Mouse (Mus musculus) gastrocnemius, postnatal 14 days (tissue): ENCODE measurements around the gene Tmco3. TPM values are rescaled to one million over a fixed set of nuclear protein-coding genes. Genes with fewer than 3 reads are reported as not detected.
"Not testable (repeated sequence)": the region's sequence is repeated elsewhere in the genome, so short reads cannot be mapped to it uniquely, and the experiment has no call there.

Experiments used
- DNase-seq: peaks from one replicate; pipeline ENCODE4 v3.0.0; 2021; ENCODE audit warnings: mixed read lengths
- intact Hi-C: fragments of 180-260 bp; cut with DNase I; formaldehyde crosslinking; loops from one replicate; pipeline ENCODE4 v1.15.1; 2025; ENCODE audit warnings: low total_unique reads
- total RNA-seq, 2 experiments: library from RNA; stranded (reverse); gene quantifications; 2 replicates each; pipeline ENCODE4 v1.2.3; 2021

The Tmco3 gene
- total RNA-seq, 2 experiments from 2014 or later = 12.7 to 13.3 TPM

DNA sequence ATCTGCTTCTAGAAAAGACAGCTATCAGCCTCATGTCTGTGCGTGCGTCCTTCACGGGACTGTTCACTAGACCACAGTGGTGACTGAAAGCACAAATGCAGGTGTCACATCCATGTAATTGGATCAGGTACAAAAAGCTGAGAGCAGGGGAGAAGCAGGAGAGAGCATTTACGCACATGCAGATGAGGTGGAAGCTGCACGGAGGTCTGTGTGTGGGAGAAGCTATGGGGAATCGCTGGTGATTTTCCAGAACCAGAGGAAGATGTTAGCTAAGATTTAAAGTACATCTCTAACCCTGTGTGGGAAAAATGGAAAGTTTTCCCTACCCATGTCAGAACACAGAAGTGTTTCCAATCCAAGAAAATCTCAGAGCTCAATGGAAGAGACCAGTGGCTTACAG is 17.5 kb downstream of the Tmco3 start:
- DNase-seq = no peak
- intact Hi-C loops = no loop called here

DNA sequence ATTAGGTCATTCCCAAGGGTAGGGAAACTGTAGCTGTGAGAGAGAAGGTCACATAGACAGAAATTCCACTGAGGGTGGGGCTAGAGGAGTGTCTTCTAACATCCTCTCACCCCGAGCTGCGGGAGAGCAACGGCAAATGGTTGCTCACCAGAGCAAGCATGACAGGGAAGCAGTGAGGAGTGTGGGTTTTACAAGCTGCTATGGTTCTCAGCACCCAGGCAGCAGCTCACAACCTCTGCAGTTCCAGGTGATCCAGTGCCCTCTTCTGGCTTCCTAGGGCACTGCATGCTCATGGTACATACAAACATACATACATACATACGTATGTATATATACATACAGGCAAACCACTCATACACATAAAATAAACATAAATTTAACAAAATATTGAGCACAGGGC is 17.9 kb downstream of the Tmco3 start:
- no peak for DNase-seq
- intact Hi-C loops = no loop called here

DNA sequence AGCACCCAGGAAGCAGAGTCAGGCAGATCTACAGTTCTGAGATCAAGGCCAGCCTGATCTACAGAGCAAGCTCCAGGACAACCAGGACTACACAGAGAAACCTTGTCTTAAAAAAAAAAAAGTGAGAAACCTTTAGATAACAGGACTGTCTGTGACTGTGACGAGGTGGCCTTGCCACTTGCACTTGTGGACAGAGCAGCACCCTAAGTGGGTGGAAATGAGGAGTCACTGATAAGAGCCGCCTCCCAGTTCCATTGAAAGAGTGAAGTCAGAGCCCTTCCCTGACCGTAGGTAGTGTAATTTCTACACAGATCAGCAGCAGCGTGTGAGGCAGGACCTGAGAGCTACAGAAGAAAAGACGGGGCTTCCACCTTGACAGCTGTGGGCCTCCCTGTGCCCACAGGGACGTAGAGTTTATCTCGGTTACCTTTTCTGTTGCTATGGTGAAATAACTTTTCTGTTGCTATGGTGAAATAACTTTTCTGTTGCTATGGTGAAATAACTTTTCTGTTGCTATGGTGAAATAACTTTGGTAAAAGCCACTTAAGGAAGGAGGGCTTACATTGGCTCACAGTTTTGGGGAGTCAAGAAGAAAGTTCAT is 18.4 kb downstream of the Tmco3 start:
- intact Hi-C loops = no loop called here
- DNase-seq = no peak

DNA sequence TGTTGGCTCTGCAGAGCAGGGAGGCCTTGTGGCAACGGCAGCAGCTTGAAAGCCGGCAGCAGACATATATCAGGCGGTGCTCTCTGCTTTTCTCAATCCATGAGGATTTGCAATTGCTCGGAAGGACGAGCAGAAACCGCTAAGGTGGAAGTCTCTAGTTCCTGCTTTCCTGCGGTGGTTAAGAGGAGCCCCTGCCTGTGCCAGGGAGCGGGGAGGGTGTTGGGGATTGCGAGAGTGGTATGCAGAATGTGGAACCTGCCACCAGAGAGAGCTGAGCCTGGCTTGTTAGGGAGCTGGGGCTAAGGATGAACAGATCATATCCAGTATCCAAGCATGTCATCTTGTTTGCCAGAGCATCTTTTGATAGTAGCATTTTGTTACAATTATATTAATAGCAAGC is 18.9 kb downstream of the Tmco3 start:
- intact Hi-C loops = no loop called here
- DNase-seq = no peak

DNA sequence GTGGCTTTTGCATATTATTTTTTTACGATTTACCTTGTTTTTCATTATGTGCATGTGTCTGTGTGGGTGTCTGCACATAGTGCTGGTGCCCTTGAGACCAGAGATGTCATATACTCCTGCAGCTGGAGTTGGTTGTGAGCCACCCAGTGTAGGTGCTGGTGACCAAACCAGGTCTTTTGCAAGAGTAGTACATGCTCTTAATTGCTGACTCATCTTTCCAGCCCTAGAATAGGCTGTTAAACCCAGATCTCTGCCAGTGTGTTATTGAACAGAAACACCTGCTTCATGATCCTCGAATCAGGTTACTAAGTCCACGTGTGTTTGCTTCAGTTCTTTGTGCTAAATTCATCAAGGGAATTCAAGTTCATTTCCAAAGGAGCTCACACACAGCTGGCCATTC is 26.9 kb downstream of the Tmco3 start:
- intact Hi-C loops = no loop called here
- DNase-seq = no peak

DNA sequence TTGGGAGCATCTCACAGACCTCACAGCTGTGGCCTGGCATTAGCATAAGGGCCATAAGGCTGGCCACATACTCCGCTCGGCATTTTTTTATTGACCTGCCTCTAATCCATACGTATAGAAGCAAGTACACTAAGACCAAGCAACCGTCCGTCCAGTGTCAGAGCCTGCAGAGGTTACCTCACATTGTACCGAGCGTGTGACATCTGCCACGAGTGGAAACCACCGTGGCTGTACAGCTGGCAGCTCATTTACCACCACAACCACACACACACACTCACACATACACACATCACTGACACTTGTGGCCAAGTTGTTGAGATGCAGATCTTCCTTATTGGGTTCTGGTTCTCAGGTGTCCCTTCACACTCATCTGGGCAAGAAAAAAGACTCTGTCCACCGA is 28.7 kb downstream of the Tmco3 start:
- no peak for DNase-seq
- intact Hi-C loops = no loop called here

DNA sequence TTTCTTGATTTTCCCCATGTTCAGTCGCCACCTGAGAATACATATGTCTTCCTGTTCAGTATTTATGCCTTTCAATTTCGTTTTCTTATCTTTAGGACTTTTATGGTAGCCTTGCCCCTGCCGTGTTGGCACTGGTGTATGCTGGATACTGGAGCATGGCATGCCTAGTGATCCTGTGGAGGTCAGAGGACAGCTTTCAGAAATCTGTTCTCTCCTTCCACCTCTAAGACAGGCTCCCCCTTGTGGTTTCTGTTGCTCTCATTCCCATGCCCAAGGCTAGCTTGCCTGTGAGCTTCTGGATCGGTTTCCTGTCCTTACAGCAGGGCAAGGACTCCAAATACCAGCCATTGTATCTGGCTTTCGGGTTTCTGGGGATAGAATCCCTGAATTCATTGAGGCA is 38.6 kb downstream of the Tmco3 start:
- intact Hi-C loops = no loop called here
- no peak for DNase-seq

DNA sequence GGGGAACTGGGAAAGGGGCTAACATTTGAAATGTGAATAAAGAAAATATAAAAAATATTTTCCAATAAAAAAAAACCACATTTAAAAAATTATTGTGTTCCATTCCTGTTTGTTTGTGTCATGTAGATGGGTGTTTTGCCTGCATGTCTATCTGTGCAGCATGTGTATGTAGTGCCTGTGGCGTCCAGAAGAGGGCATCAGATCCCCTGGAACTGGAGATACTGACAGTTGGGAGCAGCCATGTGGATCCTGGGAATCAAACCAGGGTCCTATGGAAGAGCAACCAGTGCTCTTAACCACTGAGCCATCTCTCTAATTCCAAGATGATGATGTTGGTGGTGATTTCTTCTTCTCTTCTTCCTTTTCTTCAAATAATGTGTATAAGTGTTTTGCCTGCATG is 46.7 kb downstream of the Tmco3 start:
- intact Hi-C loops = no loop called here
- no peak for DNase-seq

DNA sequence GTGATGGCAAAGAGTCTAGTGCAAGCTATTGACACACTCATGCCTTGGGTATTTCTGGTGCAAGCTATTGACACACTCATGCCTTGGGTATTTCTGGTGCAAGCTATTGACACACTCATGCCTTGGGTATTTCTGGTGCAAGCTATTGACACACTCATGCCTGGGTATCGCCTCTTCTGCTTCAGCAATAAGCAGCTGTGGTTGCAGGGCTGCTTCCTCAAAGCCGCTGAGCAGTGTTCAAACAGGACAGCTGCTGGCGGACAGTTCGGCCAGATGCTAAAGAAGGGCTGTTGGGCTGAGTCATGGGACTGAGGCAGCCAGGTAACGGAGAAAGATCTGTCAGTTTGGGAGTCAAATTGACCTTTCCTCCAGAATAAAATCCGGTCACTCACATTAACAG is 49.3 kb downstream of the Tmco3 start:
- DNase-seq, intact Hi-C loops: not testable (repeated sequence)

DNA sequence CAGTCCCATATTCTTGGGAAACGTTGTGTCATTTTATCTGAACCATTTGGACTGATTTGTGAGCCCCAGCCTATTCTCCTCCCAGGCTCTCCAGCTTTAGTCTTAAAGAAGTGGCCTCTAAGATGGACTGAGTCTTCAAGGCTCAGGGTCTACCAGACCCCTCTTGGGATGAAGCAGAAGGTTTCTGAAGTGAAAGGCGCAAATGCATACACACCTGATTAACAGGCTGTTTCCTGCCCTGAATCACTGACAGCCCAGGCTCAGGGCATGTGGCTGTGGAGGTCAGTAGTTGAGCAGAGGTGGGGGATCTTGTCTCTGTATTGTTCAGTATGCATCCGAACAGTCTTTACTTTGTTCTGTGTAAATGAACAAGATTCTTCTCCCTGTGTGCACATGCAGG is 49.7 kb downstream of the Tmco3 start:
- DNase-seq = no peak
- intact Hi-C loops = no loop called here

DNA sequence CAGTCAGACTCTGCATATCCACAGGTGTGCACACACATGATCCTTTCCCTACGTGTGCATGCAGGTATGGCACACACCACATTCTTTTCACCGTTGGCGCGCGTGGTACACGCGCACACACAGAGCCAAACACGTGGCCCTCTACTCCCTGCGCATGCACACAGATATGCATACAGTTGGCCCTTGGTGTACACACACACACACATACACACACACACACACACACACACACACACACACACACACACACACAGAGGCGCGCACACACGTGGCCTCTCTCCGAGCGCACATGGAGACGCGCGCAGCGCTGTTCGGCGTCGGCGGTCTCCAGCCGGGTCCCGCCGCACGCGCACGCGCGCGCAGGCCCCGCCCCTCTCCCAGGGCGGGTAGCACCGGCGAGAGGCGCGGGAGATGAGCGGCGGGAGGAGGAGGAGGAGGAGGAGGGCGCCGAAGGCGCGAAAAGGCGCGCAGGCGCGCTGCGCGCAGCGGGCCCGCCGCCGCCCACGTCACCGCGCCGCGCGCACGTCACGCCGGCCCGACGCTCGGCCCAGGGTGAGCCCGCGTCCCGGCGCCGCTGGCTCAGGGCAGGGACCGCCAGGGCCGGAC is 50.4 kb downstream of the Tmco3 start, which contains the start of gene Tfdp1:
Tfdp1 (plus strand) TSS at position 497 of the 606 bp plus-strand sequence.
- intact Hi-C loops = no loop called here
- peak; percentile 76 for DNase-seq

DNA sequence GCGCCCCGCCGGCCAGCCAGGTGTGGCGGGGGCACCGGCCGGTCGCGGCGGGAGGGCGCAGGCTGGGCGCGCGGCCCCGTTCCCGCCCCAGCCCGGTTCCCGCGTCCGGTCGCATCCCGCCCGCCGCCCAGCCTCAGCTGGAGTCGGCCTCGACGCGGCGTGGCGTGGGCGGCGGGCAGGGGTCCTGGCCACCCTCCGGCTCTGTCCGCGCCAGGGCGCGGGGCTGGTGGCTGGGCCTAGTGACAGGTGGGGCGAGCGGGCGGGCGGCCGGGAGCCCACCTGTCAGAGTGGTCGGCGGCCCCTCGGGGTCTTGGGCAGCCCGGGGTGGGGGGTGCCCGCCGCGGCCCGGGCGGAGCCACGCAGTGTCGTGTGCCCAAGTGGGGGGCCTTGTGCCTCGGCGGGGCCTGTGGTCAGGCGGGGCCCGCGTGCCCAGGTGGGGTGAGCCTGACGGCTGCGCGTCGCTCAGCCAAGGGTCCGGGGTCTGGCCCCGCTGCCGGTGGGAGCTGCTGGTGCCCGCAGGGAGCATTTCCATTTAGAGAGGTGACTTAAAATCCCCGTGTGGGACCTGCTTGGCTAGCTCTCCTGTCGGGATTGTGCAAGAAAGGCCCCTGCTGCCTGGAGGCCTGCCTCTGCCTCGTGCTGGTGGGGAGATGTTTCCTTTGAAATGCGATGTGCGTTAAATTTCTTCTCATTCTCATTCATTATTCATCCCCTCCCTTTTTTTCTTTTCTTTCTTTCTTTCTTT is 51.1 kb downstream of the Tmco3 start:
- intact Hi-C loops = no loop called here
- peak; percentile 20 for DNase-seq

DNA sequence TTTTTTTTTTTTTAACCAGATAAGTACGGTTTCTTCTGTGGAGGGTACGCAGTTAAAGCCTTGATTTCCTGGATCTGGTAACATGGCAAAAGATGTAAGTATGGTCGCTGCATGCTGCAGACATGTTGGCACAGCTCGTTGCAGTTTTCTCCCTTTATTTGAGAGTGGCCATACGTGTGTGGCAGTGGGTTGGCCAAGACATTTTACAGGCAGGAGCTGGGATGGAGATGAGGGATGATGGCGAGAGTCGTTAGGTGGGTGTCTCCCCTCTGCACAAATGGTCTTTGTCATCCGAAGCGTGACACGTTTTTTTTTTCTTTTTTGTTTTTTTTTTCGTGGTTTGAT is 51.6 kb downstream of the Tmco3 start:
- no peak for DNase-seq
- intact Hi-C loops = no loop called here

DNA sequence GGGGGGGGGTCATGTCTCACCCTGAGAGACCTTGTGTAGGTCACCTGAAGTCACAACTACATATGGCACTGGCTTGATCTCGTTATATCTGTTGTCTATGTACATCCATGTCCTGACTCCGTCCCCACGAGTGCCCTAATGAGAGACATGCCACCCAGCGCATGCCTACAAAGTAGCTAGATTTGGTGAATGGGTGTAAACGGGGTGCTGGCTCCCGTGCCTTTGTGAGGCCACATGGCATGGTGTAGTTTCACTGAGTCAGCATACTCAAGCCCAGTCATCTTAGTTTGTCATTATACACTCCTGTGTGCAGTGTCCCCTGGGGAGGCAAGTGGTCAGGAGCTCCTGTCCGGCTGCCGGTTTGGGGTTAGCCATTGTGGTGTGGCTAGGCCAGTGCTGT is 52.7 kb downstream of the Tmco3 start:
- intact Hi-C loops = no loop called here

DNA sequence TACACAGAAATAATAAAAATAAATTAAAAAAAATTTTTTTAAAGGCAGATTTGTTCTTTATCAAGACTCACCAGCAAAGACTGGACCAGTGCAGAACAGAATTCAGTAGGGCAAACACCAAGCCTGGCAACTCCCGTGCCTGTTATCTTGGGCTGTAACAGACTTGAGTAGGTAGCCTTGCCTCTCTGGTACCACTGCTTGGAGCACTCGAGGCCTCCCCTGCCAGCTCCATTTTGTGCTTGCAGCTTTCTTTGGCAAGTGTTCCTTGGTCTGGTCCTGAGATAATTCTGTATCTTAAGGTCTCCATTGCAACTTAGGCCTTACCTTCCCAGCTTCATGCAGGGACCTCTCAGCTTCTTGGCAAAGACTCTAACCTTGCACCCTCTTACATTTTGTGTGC is 54.4 kb downstream of the Tmco3 start:
- intact Hi-C loops = no loop called here

More for the DNA sequence above, 52.7 kb downstream of the Tmco3 start:
- no peak for DNase-seq

DNA sequence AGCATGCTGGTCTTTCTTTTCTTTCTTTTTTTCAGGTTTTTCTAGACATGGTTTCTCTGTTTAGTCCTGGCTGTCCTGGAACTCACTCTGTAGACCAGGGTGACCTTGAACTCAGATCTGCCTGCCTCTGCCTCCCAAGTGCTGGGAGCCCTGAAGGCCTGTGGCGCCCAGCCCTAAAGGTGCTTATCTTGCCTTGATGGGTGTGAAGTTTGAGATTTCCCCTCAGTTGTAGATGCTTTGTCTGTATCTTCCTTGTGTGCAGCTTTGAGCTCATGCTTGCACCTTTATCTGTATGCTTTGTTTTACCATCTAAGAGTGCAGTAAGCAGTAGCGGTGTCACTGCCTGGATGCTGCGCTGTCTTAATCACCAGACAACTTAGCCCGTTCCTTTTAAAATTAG is 55.1 kb downstream of the Tmco3 start:
- DNase-seq = no peak
- intact Hi-C loops = no loop called here

More for the DNA sequence above, 54.4 kb downstream of the Tmco3 start:
- DNase-seq = no peak

DNA sequence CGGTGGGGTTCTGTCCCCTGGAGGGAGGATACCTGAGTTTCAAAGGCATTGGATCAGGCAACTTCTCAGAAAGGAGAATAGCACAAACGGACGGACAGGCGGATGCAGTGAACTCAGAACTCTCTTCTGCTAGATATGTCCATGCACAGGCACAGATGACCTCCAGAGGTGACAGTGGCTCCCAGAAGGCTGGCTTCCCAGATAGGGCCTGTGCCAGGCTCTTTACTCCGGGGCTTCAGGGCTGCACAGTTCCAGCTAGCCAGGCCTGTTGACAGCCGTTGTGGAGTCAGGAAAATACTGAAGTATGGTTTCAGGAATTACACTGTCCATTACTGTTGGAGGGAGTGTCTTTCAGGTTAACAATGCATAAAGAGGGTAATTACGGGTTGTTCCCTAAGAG is 62.1 kb downstream of the Tmco3 start:
- intact Hi-C loops = no loop called here
- DNase-seq = no peak

DNA sequence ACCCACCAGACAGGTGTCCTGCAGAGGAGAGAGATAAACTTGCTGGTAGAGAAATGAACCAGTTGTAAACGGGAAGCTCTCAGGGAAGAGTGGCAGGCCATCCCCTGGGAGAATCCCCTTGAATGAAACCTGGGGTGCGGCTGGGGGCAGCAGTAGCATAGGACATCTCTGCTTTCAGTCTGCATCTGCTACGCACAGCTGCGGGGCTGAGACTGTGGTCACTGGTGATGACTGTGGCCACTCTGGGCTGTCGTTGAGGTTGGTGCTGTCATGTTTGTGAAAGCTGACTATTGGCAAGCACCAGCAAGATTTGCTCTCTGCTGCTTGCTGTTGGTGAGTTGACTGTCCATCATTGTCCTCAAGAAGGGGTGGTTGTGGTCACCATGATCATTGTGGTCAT is 63.6 kb downstream of the Tmco3 start:
- intact Hi-C loops = no loop called here
- DNase-seq = no peak

DNA sequence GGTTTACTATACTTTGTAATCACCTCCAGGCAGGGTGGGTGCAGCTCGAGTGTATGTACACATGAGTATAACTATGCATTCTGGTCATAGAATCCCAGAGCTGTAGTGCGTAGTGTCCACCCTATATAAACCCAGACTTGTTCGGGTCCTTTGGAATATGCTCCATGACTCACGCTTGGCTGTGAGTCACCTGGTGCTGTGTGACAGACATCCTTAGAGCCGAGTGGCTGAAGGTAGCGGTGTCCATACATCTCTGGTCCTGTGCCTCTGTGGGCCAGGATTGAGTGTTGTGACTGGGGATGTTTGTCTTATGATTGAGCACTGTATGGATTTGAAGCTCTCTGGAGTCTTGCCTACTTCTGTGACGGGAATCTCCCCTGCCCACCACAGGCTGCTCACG is 64.6 kb downstream of the Tmco3 start:
- intact Hi-C loops = no loop called here
- DNase-seq = no peak

DNA sequence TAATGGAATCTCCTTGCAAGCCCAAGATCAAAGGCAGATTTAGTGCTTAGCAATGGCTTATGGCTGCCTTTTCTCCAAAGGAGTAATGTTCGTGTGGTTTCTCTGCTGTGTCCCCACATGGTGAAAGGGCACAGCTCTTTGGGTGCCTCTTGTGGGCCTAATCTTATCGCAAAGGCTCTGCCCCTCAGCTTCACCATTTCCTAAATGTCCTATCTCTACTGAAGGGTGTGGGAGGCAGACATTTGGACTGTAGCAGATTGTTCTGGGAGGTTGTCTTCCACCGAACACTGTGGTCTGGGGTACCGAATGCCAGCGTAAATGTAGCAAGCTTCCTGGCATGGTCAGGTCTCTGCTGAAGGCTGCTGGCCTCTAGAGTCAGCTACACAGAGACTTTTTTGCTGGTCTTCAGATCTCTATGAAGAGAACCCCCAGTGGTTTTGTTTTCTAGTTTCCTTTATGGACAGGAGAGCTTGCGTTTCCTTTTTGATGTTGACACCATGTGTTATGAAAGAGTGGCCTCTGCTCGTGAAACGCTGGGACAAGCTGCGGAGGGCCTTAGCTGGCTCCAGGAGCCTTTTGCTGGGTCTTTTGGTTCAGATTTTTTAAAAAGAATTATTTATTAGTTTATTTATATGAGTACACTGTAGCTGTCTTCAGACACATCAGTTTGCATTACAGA is 65.3 kb downstream of the Tmco3 start:
- intact Hi-C loops = no loop called here
- DNase-seq = no peak

DNA sequence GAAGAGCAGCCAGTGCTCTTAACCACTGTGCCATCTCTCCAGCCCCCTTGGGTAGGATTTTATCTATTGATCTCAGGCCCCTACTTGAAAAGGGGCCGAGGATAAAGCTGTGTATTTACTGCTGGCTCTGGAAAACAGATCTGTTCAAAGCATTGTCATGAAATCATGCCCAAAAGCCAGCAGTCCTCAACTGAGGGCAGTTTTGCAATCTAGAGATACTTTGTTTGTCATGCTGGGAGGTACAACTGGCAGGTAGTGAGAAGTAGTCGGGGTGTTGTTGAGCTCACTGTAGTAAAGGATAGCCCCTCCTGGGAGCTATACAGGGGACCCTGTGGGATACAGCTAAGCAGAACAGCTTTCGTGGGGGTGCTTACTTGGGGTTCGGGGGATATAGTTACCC is 65.9 kb downstream of the Tmco3 start:
- DNase-seq = no peak
- intact Hi-C loops = no loop called here
